Mouse (Mus musculus) kidney, adult 2 months (tissue): ENCODE measurements around the gene Macrod2. TPM values are rescaled to one million over a fixed set of nuclear protein-coding genes. Genes with fewer than 3 reads are reported as not detected.

ENCODE experiments used
- DNase-seq: peaks from one replicate; pipeline ENCODE4 v3.0.0; 2021
- H3K27ac ChIP-seq: fragments of 200-500 bp; 2 replicates; pipeline ENCODE4 v1.5.1; 2012; ENCODE audit warnings: low read depth, low read length, control low read depth, inconsistent platforms; ENCODE audit not compliant: insufficient read depth
- H3K27me3 ChIP-seq: fragments of 200-500 bp; replicated peaks from 2 replicates; pipeline ENCODE4 v1.6.1; 2012; ENCODE audit warnings: mild to moderate bottlenecking, moderate library complexity, low read length, inconsistent platforms; ENCODE audit not compliant: control insufficient read depth, insufficient read depth
- H3K36me3 ChIP-seq: fragments of 200-500 bp; 2 replicates; pipeline ENCODE4 v1.6.1; 2012; ENCODE audit warnings: mild to moderate bottlenecking, moderate library complexity, low read length, inconsistent platforms; ENCODE audit not compliant: control insufficient read depth, insufficient read depth
- H3K4me1 ChIP-seq: fragments of 200-500 bp; 2 replicates; pipeline ENCODE4 v1.6.1; 2011; ENCODE audit warnings: low read length; ENCODE audit not compliant: control insufficient read depth, insufficient read depth
- H3K4me3 ChIP-seq: fragments of 200-500 bp; 2 replicates; pipeline ENCODE4 v1.5.1; 2011; ENCODE audit warnings: mild to moderate bottlenecking, low read depth, low read length, control low read depth; ENCODE audit not compliant: insufficient read depth
- CTCF ChIP-seq: fragments of 200-500 bp; conservative IDR thresholded peaks from 2 replicates; pipeline ENCODE4 v1.5.1; 2011; ENCODE audit warnings: low read depth, mild to moderate bottlenecking, control low read depth, low read length, moderate library complexity, mixed read lengths; ENCODE audit not compliant: insufficient read depth, insufficient read length
- POLR2A ChIP-seq: fragments of 200-500 bp; IDR thresholded peaks from one replicate; pipeline ENCODE4 v1.6.1; 2011; ENCODE audit warnings: low read depth, low read length, control low read depth
- WGBS: fragments of 180-500 bp; shearing (Covaris S2); methylation state at CpG from one replicate; pipeline ENCODE4 v1.1.7; 2018; 5-methylcytosine and 5-hydroxymethylcytosine counted together
- polyA plus RNA-seq: library from polyadenylated mRNA; depleted of rRNA; stranded (reverse); fragments of >200 nt; gene quantifications from 2 replicates; pipeline ENCODE4 v1.2.3, GENCODE M21; 2012

The Macrod2 gene
- polyA plus RNA-seq, 1 experiment: 9.8 TPM

DNA sequence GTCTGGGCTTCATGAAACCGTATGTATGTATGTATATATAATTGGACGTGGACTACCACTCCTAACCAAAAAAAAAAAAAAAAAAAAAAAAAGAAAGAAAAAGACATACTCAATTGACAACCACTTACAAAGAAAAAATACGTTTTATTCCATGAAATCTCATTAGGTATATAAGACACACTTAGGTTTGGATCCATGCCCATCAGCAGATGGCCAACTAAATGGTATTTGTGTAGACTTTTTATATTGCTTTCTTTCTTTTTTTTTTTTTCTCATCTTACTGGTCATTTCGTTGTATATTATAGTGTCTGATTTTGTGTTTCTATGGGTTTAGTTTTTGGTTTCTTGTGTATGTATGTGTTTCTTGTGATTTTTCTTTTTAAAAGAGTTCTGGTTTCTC lies 467.6 kb downstream of the Macrod2 start:
- 87% methylated on average over 4 of the region's 4 CpGs for WGBS
- no peak overlapping the region for H3K4me3 ChIP-seq
- H3K27me3 ChIP-seq: no peaks in the 10 kb centered on the region
- H3K4me1 ChIP-seq: no peaks in the 10 kb centered on the region
- no peak overlapping the region for H3K27ac ChIP-seq
- no peak for DNase-seq
- H3K36me3 ChIP-seq: no peaks in the 10 kb centered on the region
- no peak for TF ChIP-seq POLR2A
- TF ChIP-seq CTCF: no peak

DNA sequence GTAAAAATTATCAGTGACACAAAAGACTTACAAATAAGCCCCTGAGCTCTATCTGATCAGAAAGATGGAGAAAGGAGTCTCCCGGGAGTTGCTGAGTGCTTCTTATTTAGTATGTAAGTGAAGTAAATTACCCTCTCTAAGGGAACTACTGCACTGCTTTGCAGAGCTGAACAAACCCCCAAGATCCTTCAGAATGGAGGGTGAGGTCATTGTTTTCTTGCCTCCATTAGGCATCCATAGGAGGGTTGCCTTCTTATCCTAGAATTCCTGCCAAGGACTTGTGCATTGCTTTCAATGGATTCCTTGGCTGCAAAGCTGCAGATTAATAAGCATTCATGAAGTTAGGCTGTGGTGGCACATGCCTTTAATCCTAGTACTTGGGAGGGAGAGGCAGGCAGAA lies 470.5 kb downstream of the Macrod2 start:
- no peaks in the 10 kb centered on the region for H3K36me3 ChIP-seq
- H3K27me3 ChIP-seq: no peaks in the 10 kb centered on the region
- no peak for TF ChIP-seq CTCF
- TF ChIP-seq POLR2A: no peak
- H3K27ac ChIP-seq: no peak overlapping the region
- no peaks in the 10 kb centered on the region for H3K4me1 ChIP-seq
- DNase-seq: no peak
- no peak overlapping the region for H3K4me3 ChIP-seq
- 91% methylated on average over 1 of the region's 1 CpGs for WGBS

DNA sequence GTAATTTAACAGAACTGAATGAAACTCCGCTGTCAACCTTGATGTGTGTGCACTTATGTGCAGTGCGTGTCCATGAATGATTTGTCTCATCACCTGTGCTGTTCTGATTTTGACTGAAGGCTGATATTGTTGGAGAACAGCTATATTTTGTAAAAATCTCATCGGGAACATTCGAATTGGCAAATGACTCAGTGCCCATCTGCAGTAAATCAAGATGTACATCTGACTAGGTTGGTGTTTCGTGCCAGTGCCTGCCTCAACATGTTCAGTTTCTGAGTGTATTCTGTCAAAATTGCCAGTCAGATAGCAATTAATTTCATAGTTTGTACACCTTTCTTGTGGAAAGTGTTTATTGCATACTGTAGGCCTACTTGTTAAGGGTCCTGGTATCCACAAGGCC lies 472.0 kb downstream of the Macrod2 start:
- Histone ChIP-seq H3K4me1 (no peaks in the 10 kb centered on the region), H3K36me3 (no peaks in the 10 kb centered on the region), H3K27ac (no peak overlapping the region), H3K27me3 (no peaks in the 10 kb centered on the region), H3K4me3 (no peak overlapping the region)
- DNase-seq: no peak
- TF ChIP-seq CTCF: no peak
- TF ChIP-seq POLR2A: no peak
- WGBS: 94% methylated on average over 5 of the region's 5 CpGs

DNA sequence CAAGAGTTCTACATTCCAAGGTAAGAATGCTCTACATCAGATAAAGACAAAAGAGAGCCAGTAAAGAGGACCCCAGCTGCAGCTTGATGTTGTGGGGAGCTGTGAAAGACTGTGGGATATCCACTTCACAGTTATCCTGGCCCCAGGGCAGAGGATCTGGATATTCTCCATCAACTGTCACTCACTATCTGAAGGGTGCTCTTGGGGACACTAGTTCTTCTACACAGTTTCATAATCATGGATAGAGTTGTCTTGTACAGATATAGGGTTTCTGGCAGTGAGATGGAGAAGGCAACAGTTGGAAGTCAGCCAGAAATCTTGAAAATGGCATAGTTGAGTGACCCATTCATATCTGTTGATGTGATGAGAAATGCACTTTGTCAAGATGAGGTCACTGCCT lies 490.1 kb downstream of the Macrod2 start:
- Histone ChIP-seq H3K27ac (no peak overlapping the region), H3K4me1 (no peaks in the 10 kb centered on the region), H3K36me3 (no peaks in the 10 kb centered on the region), H3K4me3 (no peak overlapping the region), H3K27me3 (no peaks in the 10 kb centered on the region)
- TF ChIP-seq POLR2A (no peak), CTCF (no peak)
- no peak for DNase-seq

GRCm38 (mm10) chr2:140890683-140891082 lies 495.6 kb downstream of the Macrod2 start:
- no peak for TF ChIP-seq POLR2A
- no peak for TF ChIP-seq CTCF
- Histone ChIP-seq H3K4me3 (no peak overlapping the region), H3K36me3 (no peaks in the 10 kb centered on the region), H3K27ac (no peak overlapping the region), H3K4me1 (no peaks in the 10 kb centered on the region), H3K27me3 (no peaks in the 10 kb centered on the region)
- DNase-seq: no peak

DNA sequence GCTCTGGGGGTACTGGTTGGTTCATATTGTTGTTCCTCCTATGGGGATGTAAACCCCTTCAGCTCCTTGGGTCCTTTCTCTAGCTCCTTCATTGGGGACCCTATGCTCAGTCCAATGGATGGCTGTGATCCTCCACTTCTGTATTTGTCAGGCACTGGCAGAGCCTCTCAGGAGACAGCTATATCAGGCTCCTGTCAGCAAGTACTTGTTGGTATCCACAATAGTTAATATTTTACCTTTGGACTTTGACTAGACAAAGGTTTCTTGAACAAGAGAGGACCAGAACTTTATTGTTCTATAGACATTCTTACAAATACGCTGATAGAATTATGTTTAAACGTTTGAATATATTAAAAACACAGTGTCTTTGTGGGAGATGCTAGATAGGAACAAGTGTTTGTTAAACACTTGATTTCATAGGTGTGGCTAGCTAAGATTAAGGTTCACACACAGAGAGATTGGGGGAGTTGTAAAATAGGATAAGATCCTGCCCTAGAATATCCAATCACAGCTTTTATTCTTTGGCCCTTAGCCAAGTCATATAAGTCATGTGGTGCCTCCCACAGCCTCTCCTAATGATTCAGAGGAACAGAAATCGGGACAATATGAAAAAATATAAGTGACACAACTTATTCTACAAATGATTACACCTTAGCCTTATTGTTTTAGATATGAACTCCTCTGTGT lies 501.4 kb downstream of the Macrod2 start:
- no peak for TF ChIP-seq POLR2A
- no peaks in the 10 kb centered on the region for H3K4me1 ChIP-seq
- WGBS: 58% methylated on average over 3 of the region's 3 CpGs
- no peaks in the 10 kb centered on the region for H3K27me3 ChIP-seq
- H3K27ac ChIP-seq: no peak overlapping the region
- no peaks in the 10 kb centered on the region for H3K36me3 ChIP-seq
- no peak overlapping the region for H3K4me3 ChIP-seq
- peak; percentile 24 for DNase-seq

DNA sequence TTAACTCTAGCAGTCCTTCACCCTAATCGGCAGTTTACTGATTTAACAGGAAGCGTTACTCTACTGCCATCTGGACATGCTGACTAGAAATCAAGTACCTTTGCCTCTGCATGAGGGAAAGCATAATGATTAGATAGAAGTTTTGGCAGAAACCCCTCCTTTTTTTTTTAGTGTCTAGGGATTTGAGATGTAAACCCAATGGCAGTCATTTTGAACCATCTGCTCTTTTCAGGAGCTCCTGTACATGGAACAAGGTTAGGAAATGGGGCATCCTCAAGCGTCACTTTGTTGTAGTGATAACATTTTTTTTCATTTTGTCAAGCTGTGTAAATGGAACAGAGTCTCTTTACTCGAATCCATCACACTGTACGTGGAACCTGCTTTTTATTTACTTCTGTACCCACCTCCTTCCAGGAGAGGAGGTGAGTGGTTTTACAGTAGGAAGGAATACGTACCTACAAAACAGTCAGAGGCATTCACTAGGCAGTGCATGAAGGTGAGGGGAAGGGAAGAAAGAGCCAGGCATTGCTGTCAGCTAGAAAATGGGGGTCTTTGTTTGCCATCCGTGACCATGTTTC lies 503.4 kb downstream of the Macrod2 start:
- WGBS: 62% methylated on average over 7 of the region's 7 CpGs
- no peak for DNase-seq
- H3K27me3 ChIP-seq: no peaks in the 10 kb centered on the region
- no peaks in the 10 kb centered on the region for H3K36me3 ChIP-seq
- no peak overlapping the region for H3K27ac ChIP-seq
- no peak for TF ChIP-seq CTCF
- no peak for TF ChIP-seq POLR2A
- H3K4me1 ChIP-seq: no peaks in the 10 kb centered on the region
- no peak overlapping the region for H3K4me3 ChIP-seq

DNA sequence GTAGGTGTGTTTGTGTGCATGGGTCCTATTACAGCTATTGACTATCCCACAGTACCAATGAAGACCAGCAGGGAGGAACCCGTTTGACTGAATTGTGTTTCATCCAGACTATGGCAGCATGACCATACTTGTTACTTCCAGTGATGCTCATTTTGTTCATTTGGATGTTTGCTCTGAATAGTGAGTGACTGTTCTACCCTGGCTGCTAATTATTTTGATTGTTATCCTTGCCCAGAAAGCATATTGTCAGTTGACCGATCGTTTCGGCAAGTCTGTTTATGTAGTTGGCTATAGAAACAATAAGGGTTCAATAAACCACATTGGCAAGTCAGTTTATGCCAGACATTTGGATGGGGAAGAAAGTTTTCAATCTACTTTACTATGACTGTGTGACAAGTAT lies 510.2 kb downstream of the Macrod2 start:
- TF ChIP-seq CTCF (no peak), POLR2A (no peak)
- WGBS: 83% methylated on average over 4 of the region's 4 CpGs

More for the DNA sequence above, 510.2 kb downstream of the Macrod2 start:
- H3K4me3 ChIP-seq: no peak overlapping the region
- H3K36me3 ChIP-seq: no peaks in the 10 kb centered on the region
- H3K27ac ChIP-seq: no peak overlapping the region
- no peaks in the 10 kb centered on the region; the same call in 1 of the 2 replicates for H3K4me1 ChIP-seq
- H3K27me3 ChIP-seq: no peaks in the 10 kb centered on the region
- DNase-seq: no peak
